Mouse (Mus musculus): ENCODE data around the gene Gsap. TPM values are rescaled to one million over a fixed set of nuclear protein-coding genes. Genes with fewer than 3 reads are reported as not detected.
"Not testable (repeated sequence)": the region's sequence is repeated elsewhere in the genome, so short reads cannot be mapped to it uniquely, and the experiment has no call there.

Gene Gsap
- total RNA-seq (2021) = 1 to 10 TPM; 1.4 to 1.6 TPM
- long read RNA-seq, experiment 1, partial matches to known transcripts = 0 of 1 reads
- long read RNA-seq, experiment 1, other reads (novel, unspliced or antisense) = 1 of 1 reads
- long read RNA-seq, experiment 2, partial matches to known transcripts = 0 of 1 reads
- long read RNA-seq, experiment 2, other reads (novel, unspliced or antisense) = 1 of 1 reads

DNA sequence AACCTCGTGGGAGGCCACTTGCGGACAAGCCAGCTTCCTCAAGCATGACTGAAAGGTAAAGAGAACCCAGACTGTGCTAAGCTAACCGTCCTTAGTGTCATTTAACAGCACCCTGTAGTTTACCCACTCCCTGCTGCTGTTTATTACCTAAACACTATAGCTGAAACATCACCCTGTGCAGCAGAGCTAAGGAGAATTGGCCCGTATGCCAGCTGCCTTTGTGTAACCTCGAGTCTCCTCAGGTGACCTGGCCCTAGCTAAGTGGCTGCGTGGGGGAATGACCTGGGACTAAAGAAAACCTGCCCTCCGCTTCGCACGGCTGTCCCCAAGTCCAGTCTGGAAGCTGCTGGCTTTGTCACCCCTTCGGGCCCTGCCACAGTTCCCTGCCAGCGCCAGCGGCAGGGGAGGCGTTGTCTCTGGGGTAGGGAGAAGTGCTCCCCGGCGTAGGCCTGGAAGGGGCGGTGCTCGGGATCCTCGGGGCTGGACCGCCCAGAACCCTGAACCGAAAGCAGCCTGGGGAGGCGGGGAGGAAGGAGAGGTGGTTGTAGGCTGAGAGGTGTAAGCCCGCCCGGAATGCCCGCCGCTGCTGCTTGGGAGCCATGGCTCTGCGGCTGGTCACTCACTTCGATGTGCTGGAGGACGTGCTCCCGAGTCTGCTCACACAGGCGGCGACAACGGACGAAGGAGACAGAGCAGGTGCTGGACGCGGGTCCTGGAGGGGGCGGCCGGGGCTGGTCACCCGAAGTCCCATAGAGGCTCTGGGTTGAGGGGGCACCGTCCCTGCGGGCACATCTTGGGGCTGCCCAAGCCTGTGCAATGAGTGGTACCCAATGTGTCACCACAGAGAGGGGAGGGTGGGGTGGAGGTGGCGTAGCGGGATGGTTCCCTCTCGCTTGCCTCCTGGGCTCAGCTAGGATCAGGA, at the start of gene Gsap:
Gene Gsap, plus strand, starts transcription at position 492 of the 922 bp plus-strand sequence.
- DNase-seq = peak; percentile 74

DNA sequence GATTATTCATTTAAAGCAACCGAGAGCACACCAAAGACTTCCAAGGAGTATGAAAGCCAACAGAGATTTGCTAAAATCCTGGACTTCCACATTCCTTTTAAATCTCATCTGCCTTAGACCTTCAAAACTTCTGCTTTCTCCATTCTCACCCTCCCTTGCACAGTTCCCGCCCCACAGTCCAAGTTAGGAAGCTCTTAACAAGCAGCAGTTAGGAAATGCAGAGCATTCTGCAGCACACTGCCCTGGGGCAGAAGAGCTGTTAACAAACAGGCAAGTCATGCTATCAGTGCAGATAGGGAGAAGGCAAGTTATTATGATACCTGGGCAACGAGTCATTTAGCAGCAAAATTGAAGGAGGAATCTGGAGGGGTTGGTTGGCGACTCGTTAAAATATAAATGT, 49.5 kb upstream of the Gsap start:
- no peak for DNase-seq

DNA sequence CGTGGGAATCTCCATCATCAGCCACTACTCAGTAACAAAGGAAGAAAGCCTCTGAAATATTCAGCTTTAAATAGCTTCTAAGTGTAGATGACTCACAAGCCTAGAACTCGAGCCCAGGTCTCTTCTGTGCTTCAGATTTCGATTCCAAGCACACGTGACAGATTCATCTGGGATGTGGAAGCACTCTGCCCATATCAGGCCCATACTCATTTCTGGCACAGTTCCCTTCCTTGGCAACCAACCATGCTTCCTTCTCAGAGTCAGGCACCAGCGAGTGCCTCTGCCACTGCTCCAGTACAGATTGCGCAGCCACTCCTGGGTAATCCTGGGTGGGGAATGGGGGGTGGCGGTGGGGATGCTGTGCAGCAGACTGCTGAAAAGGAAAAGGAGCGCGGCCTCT, 46.5 kb upstream of the Gsap start:
- DNase-seq = peak; percentile 59

DNA sequence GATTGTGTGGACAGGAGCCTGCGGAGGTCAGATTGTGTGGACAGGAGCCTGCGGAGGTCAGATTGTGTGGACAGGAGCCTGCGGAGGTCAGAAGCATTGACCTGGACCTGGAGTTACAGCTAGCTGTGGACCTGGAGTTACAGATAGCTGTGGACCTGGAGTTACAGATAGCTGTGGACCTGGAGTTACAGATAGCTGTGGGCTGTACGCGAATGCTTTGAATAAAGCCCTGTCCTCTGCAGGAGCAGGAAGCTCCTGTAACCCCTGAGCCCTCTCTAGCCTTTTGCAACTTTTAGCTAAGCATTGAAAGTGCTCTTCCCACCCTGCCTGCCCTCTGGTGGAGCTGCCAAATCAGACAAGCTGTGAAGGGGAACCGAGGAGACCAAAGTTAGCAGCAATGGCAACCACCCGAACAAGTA, 44.9 kb upstream of the Gsap start:
- not testable (repeated sequence) for DNase-seq

DNA sequence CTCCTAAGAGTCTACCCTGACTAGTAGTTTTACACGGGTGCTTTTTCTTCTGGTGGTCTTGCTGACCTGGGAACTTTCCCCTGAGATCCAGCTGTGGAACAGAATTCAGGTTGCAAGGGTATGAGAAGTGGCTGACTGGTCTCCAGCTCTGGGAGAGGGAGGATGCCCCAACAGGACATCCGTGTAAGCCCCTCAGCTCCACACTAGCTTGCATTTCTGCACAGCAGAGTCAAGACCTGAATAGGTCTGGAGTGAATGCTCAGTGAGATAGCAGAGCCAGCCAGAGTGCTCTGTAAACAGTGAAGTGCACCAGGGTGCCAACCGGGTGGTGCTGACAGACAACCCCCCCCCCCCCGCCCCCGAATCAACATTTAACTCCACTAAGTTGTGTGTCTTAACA, 44.4 kb upstream of the Gsap start:
- DNase-seq = no peak

DNA sequence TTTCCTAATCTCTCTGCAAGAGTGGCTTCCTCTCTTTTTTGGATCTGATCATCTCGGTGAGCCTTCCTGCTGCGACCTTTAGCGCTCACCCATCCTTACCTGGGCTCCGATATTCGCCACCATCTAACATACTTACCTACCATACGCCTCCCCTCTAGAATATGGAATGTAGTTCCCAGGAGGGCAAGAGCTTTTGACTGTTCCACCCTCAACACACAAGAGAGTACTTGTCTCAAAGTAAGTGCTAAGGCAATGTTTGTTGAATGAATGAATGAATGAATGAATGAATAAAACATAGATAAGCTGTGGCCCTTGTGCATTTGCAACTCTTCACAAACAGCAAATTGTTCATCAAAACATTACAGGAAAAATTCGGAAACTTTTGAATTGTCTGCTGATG, 43.0 kb upstream of the Gsap start:
- no peak for DNase-seq

DNA sequence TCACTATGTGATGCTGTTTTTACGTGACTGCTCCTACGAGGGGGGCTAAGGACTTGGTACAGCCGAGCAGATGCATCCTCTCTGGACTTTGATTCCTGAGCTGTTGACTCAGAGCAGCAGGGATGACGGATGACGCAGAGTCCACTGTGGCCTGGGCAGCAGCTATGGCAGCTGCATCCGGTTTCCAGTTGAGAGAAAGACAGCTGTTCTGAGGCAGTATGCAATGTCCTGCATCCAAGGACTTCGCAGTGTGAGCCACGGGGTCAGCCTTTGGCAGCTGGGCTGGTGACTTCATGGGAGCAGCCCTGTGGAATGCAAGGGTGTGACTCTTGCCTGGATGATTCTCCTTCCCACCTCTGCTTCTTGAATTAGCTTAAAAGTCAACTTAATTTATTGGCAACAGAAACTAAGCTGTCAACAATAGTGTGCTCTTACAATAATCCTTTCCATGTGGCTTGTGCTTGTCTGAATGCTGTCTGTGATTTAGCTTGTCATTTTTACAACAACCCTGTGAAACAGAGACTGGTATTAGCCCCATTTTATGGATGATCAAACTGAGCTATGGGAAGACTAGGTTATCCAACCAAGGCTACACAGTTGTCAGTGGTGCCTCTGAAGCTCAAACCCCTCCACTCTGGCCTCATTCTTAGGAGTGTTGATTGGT, 41.4 kb upstream of the Gsap start:
- peak; percentile 86 for DNase-seq

DNA sequence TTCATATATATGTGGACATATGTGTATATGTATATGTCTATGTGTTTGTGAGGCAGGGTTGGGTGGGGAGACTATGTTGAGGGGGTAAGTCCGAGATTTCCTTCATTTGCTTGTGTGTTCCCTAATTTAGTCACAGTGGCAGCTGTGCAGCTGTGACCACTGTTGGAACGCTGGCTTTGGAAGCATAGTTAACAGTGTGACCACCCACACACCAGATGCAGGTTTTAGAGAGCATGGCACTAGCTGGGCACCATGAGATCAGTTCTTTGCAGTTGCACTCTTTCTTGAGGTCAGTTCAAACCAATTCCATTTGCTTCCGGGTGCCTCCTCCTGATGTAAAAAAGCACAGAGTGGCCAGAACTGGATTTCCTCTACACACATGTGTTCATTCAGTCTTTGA, 37.7 kb upstream of the Gsap start:
- DNase-seq = no peak

DNA sequence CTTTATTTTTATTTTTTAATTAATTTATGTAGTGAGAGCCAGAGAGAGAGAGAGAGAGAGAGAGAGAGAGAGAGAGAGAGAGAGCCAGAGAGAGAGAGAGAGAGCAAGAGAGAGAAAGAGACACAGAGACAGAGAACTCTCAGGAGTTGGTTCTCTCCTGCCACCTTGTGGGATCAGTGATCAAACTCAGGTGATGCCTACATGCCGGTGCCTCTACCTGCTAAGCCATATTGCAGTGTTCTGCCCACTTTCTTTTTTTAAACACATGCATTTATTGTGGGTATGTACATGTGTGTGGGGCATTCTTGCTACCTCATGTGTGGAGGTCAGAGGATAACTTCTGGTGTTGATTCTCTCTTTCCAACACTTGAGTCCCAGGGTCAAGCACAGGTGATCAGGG, 32.4 kb upstream of the Gsap start:
- no peak for DNase-seq

DNA sequence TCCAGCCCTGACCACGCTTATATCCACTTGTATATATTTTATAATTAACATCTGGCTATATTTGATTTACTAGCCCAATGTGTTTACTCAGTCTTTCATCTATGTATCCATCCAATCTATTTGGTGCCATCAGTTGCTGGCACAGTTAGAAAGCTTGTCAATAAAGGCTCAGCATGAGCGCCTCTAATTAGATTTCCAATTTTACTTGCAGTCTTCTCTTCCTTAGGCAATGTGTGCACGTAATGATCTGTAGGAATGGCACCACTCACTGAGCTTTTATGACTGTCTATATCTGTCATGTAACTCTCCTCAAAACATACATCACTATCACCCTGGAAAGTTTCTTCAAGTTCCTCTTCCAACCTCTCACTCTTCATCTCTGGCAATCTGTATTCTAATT, 29.3 kb upstream of the Gsap start:
- no peak for DNase-seq

DNA sequence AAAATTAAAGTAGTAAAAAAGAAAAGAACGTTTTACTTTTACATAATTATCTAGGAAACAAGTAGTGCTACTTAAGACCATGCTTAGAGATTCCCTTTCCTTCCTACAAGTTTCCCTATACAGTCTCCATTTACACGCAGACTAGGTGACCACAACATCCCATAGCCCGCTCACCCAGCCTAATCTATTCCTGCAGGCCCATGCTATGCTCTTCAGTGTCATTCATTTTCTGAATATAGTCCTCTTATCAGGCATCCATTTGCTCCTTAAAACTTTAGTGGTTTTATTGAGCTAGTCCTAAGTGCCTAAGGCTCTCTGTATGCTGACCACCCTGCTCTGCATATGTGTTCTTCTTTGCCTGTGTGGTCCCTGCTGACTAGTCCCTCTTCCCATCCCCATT, 26.5 kb upstream of the Gsap start:
- DNase-seq = no peak

DNA sequence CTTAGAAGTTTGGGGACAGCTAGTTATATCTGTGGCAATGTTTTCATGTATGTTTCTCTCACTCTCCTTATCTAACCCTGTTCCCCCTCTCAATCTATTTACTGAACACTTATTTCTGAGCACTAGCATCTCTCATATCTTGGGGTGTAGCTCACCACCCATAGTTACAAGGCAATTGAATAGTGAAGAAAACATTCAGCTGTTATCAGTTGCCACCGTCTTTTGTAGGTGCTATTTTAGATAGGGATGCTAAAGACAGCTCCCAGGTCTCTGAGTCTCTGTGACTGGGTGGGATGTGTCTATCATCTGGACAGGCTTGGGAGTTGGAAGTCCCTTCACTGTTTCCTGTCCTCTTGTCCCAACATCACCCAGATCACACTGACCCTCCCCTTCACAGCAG, 25.3 kb upstream of the Gsap start:
- no peak for DNase-seq

DNA sequence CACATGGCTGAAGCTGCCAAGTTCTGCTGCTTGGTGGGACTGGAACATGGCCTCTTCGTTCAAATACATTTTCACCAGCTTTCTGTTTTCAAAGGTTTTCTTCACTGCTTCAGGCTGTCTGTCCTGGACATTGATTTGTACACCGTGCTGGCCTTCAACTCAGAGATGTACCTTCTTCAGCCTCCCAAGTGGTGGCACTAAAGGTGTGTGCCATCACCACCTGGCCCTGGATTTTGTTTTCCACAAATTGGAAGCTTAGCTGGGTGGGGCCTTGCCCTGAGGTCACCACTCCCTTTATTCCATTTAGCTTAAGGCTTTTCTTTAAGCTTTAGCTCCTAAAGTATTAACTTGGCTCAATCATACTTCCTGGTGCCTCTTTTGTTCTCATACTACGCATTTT, 22.6 kb upstream of the Gsap start:
- no peak for DNase-seq

DNA sequence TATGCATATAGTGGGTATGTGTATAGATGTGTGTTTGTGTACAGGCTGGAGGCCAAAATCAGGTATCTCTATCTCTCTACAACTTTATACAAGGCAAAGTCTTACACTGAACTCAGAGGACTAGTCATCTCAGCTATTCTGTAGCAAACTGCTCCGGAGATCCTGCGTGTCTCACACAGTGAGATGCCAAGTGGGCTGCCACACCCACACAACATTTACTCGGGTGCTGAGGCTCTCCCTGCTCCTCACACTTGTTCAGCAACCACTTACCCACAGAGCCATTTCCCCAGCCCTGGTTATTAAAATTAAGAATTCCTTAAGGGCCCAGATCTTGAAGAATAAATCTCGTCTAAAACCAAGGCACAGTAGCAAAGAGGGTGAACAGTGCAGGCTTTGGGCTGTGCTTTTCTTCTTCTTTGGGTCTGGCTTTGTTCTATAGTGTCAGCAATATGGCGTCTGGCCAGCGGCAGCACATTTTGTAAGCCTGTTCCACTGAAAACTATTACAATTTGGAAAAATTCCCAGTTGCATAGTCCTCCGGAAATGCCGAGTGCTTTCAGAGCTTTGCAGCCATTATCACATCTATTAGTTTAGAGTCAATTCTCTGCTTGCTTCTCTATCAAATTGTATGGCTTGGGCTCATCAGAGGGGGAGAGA, 17.2 kb upstream of the Gsap start:
- DNase-seq = no peak

DNA sequence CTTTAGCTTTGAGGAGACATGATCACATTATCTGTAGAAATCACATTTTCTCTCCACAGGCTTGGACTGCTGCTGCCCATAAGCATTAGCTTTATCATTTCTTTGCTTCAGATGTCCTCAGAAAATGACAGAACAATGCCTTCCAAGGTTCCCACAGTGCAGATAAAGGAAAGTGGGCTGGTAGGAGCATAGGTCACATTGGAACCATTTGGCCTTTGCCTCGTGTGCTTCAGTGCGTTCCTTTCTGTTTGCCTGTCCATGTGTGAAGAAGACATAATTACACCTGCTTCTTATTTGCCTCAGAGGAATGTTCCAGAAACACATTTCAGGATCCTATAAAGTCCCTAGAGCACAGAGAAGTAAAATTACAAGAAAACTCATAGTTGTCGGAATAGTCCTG, 16.7 kb upstream of the Gsap start:
- no peak for DNase-seq

DNA sequence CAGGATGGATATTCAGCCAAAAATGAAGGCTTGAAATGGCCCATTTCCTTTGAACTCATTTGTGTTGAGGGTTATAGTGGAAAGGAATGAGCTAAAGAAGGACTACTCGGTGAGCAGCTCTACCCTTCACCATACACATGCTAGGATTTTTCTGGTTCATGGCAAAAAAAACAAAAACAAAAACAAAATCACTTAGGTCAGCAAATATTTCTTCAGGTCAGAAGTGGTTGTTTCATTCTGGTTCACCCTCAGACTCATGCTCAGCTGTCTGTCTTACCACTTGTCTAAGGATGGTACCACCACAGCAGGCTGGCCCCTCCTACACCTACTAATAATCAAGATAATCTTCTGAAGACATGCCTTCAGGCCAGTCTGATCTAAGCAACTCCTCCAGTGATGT, 16.2 kb upstream of the Gsap start:
- no peak for DNase-seq

DNA sequence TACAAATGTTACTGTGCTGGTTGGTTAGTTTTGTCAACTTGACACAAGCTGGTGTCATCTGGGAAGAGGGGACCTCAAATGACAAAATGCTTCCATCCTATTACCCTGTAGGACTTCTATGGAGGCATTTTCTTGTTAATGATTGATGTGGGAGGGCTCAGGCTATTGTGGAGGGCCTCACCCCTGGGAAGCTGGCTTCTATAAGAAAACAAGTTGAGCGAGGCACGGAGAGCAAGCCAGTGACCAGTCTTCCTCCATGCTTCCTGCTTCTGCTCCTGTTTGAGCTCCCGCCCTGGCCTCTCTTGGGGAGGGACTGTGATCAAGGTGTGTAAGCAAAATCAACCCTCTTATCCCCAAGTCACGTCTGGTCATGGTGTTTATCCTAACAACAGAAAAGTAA, 15.6 kb upstream of the Gsap start:
- no peak for DNase-seq

DNA sequence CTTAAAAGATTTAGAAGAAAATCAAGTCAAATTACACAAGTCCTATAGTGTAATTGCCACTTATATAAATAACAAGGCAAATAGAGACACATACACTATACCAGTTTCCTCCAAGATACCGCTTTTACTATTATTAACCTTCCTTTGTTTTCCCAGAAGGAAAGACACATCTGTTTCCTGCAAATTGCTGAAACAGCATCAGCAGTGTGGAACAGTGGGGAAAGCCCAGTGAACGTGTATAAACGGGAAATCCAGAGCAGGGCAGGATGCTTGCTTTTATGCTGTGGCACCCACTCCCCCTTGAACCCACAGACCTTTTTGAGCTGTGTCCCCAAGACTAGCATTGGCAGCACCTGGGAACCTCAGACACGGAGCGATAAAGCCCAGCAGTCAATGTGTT, 15.2 kb upstream of the Gsap start:
- DNase-seq = no peak

DNA sequence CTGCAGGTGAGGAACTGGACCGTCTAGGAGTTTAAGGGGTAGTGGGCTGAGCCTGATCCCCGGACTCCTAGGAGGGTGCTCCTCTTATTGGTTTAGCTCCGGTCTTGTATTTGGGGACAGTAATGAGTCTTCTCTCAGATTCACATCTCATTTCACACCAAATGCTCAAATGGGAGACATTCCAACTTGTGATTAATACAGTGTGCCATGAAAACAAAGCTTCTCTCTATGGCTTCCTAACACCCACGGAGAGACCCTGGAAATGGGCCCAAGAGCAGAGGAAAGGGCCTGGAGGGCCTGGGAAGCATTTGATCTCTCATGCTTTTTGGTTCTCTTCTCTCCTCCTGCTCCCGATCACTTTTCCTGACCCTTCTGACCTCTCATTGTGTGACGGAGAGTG, 14.7 kb upstream of the Gsap start:
- no peak for DNase-seq

DNA sequence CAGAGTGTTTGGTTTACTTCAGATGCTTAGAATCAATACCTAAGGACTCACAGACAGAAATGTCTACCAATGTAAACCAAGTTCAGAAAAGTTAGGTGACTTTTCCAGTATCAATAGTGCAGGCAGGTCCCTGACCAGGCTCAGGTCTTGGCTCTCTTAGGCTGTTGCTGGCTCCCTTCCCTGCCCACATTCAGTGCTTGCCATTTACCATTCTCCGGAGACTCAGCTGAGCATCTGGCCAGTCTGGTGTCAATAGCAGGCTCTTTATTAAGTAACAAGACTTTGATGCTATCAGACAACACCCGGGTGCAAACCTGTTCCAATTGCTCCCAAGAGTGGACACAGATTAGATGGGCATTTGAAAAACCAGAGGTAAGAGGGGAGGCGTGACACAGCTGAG, 13.7 kb upstream of the Gsap start:
- no peak for DNase-seq

DNA sequence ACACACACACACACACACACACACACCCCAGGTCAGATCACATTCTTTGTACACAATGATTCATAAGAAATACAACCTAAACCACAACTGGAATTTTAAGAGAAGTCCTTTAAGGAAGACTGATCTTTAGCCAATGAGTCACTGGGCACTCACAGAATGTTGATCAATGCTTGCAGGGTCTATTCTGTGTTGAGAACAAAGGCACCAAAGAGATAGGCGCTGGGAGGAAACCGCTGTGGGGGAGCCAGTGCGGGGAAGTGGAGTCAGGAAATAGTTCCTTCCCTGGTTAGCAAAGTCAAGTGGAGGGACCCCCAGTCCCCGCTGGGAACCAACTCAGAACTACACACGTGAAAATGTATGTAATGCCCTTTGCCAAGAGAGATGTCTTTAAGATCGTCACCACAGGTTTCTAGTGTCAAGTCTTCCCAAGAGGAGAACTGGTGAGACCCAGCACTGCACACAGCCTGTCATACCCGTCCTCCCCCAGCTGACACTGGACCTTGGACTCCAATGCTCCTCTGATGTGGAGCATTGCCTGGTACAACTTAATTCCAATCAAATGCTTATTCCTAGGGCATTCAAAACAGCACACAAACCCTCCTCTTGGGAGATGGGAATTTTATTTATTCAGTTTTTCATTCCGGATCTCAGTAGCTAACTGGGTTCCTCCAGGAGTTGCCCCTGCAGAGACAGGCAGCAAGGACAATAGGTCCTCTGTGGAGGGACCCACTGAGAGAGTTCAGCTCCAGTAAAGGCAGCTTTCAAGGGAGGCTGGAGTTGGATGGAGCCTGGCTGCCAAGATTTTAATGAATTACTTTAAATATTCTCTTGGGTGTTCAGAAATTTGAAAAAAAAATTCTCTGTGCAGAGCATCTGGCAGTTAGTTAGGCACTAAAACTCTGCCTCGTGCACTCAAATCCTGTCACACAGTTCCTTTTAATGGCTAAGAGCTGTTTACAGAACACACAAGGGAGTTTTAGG, 10.6 kb upstream of the Gsap start:
- no peak for DNase-seq

DNA sequence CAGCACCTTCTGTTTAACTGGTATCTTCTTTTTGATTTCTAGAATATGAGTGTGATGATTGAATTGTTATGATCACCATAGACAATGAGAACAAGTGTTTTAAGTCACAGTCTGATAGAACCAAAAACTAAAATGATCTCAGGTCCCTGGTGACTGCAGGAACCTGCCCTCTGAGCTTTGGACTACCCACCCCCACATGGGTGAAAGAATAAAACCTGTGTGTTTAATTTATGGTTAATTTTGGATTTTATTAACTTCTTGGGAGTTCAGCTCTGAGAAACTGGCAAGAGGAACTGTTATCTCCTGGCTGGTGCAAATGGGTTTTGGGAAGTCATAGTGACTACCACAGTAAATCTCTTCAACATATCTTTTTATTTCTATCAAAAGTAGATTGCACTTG, 6.6 kb upstream of the Gsap start:
- DNase-seq = no peak
